Mouse (Mus musculus): ENCODE measurements around the gene Vmn1r44. TPM values are rescaled to one million over a fixed set of nuclear protein-coding genes. Genes with fewer than 3 reads are reported as not detected.
"Not testable (repeated sequence)": the region's sequence is repeated elsewhere in the genome, so short reads cannot be mapped to it uniquely, and the experiment has no call there.

The Vmn1r44 gene
- polyA plus RNA-seq, 1 experiment from 2014 or later, result not detected

GRCm38 (mm10) chr6:89880867-89881266, 2.6 kb upstream of the Vmn1r44 start:
- no peak overlapping the region for H3K9ac ChIP-seq (replicated peaks; ENCODE audit: low read length)
- ATAC-seq (replicated peaks; ENCODE audit: insufficient number of reproducible peaks, low FRiP score, low TSS enrichment, low read depth) (no peak), DNase-seq (ENCODE audit: low spot score) (no peak)

GRCm38 (mm10) chr6:89883812-89884211, 352 bp downstream of the Vmn1r44 start:
- DNase-seq (ENCODE audit: low spot score) (no peak), ATAC-seq (replicated peaks; ENCODE audit: insufficient number of reproducible peaks, low FRiP score, low TSS enrichment, low read depth) (no peak)
- no peaks in the 10 kb centered on the region for H3K36me3 ChIP-seq (replicated peaks; ENCODE audit: control insufficient read depth, insufficient read depth, low read depth, low read length)
- H3K4me2 ChIP-seq (ENCODE audit: low read depth, low read length), result no peak overlapping the region
- 59% methylated on average over 2 of the region's 2 CpGs for WGBS
- H3K4me1 ChIP-seq (ENCODE audit: control insufficient read depth, insufficient read depth, low read length), result no peaks in the 10 kb centered on the region
- no peak overlapping the region for H3K4me3 ChIP-seq (ENCODE audit: low read depth, low read length)
- H3K9ac ChIP-seq (replicated peaks; ENCODE audit: low read length), result no peak overlapping the region
- no peaks in the 10 kb centered on the region for H3K27me3 ChIP-seq (ENCODE audit: control insufficient read depth, insufficient read depth, low read length)
- no peaks in the 10 kb centered on the region for H3K9me3 ChIP-seq (replicated peaks; ENCODE audit: control insufficient read depth, low read length)
- H3K27ac ChIP-seq (replicated peaks; ENCODE audit: low read depth, low read length), result no peak overlapping the region

More at GRCm38 (mm10) chr6:89880867-89881266, 2.6 kb upstream of the Vmn1r44 start:
- Histone ChIP-seq H3K4me3 (ENCODE audit: low read depth, low read length) (no peak overlapping the region), H3K9me3 (replicated peaks; ENCODE audit: control insufficient read depth, low read length) (no peaks in the 10 kb centered on the region), H3K4me1 (ENCODE audit: control insufficient read depth, insufficient read depth, low read length) (no peaks in the 10 kb centered on the region), H3K4me2 (ENCODE audit: low read depth, low read length) (no peak overlapping the region), H3K36me3 (replicated peaks; ENCODE audit: control insufficient read depth, insufficient read depth, low read depth, low read length) (no peaks in the 10 kb centered on the region), H3K27me3 (ENCODE audit: control insufficient read depth, insufficient read depth, low read length) (no peaks in the 10 kb centered on the region), H3K27ac (replicated peaks; ENCODE audit: low read depth, low read length) (no peak overlapping the region)

- 93% methylated on average over 2 of the region's 2 CpGs for WGBS
- H3K9me3 ChIP-seq (replicated peaks; ENCODE audit: control insufficient read depth, low read length); H3K27me3 ChIP-seq (ENCODE audit: control insufficient read depth, insufficient read depth, low read length); H3K9ac ChIP-seq (replicated peaks; ENCODE audit: low read length); DNase-seq (ENCODE audit: low spot score); H3K27ac ChIP-seq (replicated peaks; ENCODE audit: low read depth, low read length); H3K4me1 ChIP-seq (ENCODE audit: control insufficient read depth, insufficient read depth, low read length); H3K4me2 ChIP-seq (ENCODE audit: low read depth, low read length); H3K36me3 ChIP-seq (replicated peaks; ENCODE audit: control insufficient read depth, insufficient read depth, low read depth, low read length); ATAC-seq (replicated peaks; ENCODE audit: insufficient number of reproducible peaks, low FRiP score, low TSS enrichment, low read depth); H3K4me3 ChIP-seq (ENCODE audit: low read depth, low read length): not testable (repeated sequence)
Observed at GRCm38 (mm10) chr6:89940498-89940897, 57.0 kb downstream of the Vmn1r44 start, which contains the start of gene Vmn1r45. TSS of gene Vmn1r45 (minus strand) at chr6:89940598.

- Histone ChIP-seq H3K36me3 (replicated peaks; ENCODE audit: control insufficient read depth, insufficient read depth, low read depth, low read length) (no peaks in the 10 kb centered on the region), H3K9me3 (replicated peaks; ENCODE audit: control insufficient read depth, low read length) (no peaks in the 10 kb centered on the region), H3K4me2 (ENCODE audit: low read depth, low read length) (no peak overlapping the region), H3K4me1 (ENCODE audit: control insufficient read depth, insufficient read depth, low read length) (no peaks in the 10 kb centered on the region), H3K27ac (replicated peaks; ENCODE audit: low read depth, low read length) (no peak overlapping the region), H3K4me3 (ENCODE audit: low read depth, low read length) (no peak overlapping the region), H3K9ac (replicated peaks; ENCODE audit: low read length) (no peak overlapping the region), H3K27me3 (ENCODE audit: control insufficient read depth, insufficient read depth, low read length) (no peaks in the 10 kb centered on the region)
- ATAC-seq (replicated peaks; ENCODE audit: insufficient number of reproducible peaks, low FRiP score, low TSS enrichment, low read depth), result no peak
- WGBS, result 87% methylated on average over 2 of the region's 2 CpGs
- no peak for DNase-seq (ENCODE audit: low spot score)
Observed at GRCm38 (mm10) chr6:89940926-89941325, 57.5 kb downstream of the Vmn1r44 start.

Other genes starting within 250 kb of the Vmn1r44 start
- 10.8 and 11.3 TPM in 2 replicates for gene Txnrd3, start 239.7 kb upstream of the Vmn1r44 start, polyA plus RNA-seq (2014; fragmentation: Nextera tagmentation; extraction: Ambion mirVana)
- gene Vmn1r40, start 176.1 kb upstream of the Vmn1r44 start, polyA plus RNA-seq (2014; fragmentation: Nextera tagmentation; extraction: Ambion mirVana), result not detected in 2 replicates
- gene Vmn1r41, start 142.9 kb upstream of the Vmn1r44 start, polyA plus RNA-seq (2014; fragmentation: Nextera tagmentation; extraction: Ambion mirVana), result not detected in 2 replicates
- not detected in 2 replicates for gene Vmn1r42, start 7.2 kb upstream of the Vmn1r44 start, polyA plus RNA-seq (2014; fragmentation: Nextera tagmentation; extraction: Ambion mirVana)
- gene Vmn1r43, start 7.2 kb upstream of the Vmn1r44 start, polyA plus RNA-seq (2014; fragmentation: Nextera tagmentation; extraction: Ambion mirVana), result not detected in 2 replicates
- gene Vmn1r45, start 56.9 kb downstream of the Vmn1r44 start, polyA plus RNA-seq (2014; fragmentation: Nextera tagmentation; extraction: Ambion mirVana), result not detected in 2 replicates
- gene Vmn1r46, start 85.7 kb downstream of the Vmn1r44 start, polyA plus RNA-seq (2014; fragmentation: Nextera tagmentation; extraction: Ambion mirVana), result not detected in 2 replicates
- not detected in 2 replicates for gene Vmn1r47, start 132.5 kb downstream of the Vmn1r44 start, polyA plus RNA-seq (2014; fragmentation: Nextera tagmentation; extraction: Ambion mirVana)
- gene Vmn1r48, start 153.2 kb downstream of the Vmn1r44 start, polyA plus RNA-seq (2014; fragmentation: Nextera tagmentation; extraction: Ambion mirVana), result not detected in 2 replicates
- not detected in 2 replicates for gene Vmn1r49, start 194.8 kb downstream of the Vmn1r44 start, polyA plus RNA-seq (2014; fragmentation: Nextera tagmentation; extraction: Ambion mirVana)
- not detected in 2 replicates for gene Vmn1r50, start 217.8 kb downstream of the Vmn1r44 start, polyA plus RNA-seq (2014; fragmentation: Nextera tagmentation; extraction: Ambion mirVana)
- not detected in 2 replicates for gene Vmn1r51, start 238.9 kb downstream of the Vmn1r44 start, polyA plus RNA-seq (2014; fragmentation: Nextera tagmentation; extraction: Ambion mirVana)

All from embryonic facial prominence, embryonic 11.5 days (tissue).